Mouse (Mus musculus): ENCODE results near the gene Cd63. TPM values are rescaled to one million over a fixed set of nuclear protein-coding genes. Genes with fewer than 3 reads are reported as not detected.
A peak's percentile ranks its signal among the peaks of the same experiment; 100 is the strongest.

The Cd63 gene
- polyA plus RNA-seq, 1 experiment from 2014 or later: 1,128 TPM

- WGBS: 78% methylated on average over 7 of the region's 7 CpGs
- H3K4me2 ChIP-seq: no peak overlapping the region
- no peaks in the 10 kb centered on the region for H3K27me3 ChIP-seq
- H3K9ac ChIP-seq: no peak overlapping the region
- ATAC-seq (ENCODE audit: insufficient number of reproducible peaks, low FRiP score, low TSS enrichment, low read depth): no peak
- H3K27ac ChIP-seq: peak overlapping the region; percentile 67
- H3K4me3 ChIP-seq: no peak overlapping the region
- H3K9me3 ChIP-seq: no peaks in the 10 kb centered on the region
- peaks cover 50% of the 10 kb centered on the region for H3K4me1 ChIP-seq
- H3K36me3 ChIP-seq: peaks cover 34% of the 10 kb centered on the region
These were observed 19.2 kb downstream of the Cd63 start for GRCm38 (mm10) chr10:128919966-128920365.

DNA sequence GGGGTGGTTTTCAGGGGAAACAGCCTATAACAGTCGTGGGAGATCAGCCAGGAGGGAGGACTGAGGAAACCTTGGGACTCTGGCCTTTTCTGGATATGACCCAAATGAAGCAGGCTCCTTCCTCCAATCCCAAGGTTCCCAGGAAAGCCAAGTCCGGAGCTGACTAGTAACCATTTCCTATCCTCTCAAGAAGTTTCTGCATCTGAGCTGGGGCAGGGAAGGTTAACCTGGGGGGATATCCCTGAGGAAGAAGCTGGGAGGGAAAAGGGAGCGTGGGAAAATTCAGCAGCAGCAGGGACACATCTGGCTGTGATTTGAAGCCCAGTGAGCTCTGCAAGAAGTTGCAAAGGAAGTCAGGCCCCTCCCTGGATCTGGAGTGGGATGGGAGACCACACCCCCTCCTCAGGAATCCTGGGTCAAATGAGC, 20.0 kb downstream of the Cd63 start:
- Histone ChIP-seq H3K36me3 (peaks cover 26% of the 10 kb centered on the region), H3K27ac (peak overlapping the region; percentile 67), H3K27me3 (no peaks in the 10 kb centered on the region), H3K4me1 (peaks cover 50% of the 10 kb centered on the region), H3K4me3 (no peak overlapping the region), H3K4me2 (peak overlapping the region; percentile 4; the same call in 1 of the 2 replicates), H3K9me3 (no peaks in the 10 kb centered on the region), H3K9ac (no peak overlapping the region)
- 26% methylated on average over 3 of the region's 3 CpGs for WGBS
- ATAC-seq (ENCODE audit: insufficient number of reproducible peaks, low FRiP score, low TSS enrichment, low read depth): no peak

GRCm38 (mm10) chr10:128921251-128921650, 20.5 kb downstream of the Cd63 start:
- no peaks in the 10 kb centered on the region for H3K9me3 ChIP-seq
- ATAC-seq (ENCODE audit: insufficient number of reproducible peaks, low FRiP score, low TSS enrichment, low read depth): no peak
- peaks cover 22% of the 10 kb centered on the region for H3K36me3 ChIP-seq
- no peak overlapping the region for H3K9ac ChIP-seq
- WGBS: 57% methylated on average over 1 of the region's 1 CpGs
- no peak overlapping the region for H3K4me3 ChIP-seq
- H3K4me1 ChIP-seq: peaks cover 50% of the 10 kb centered on the region
- no peak overlapping the region for H3K4me2 ChIP-seq
- no peaks in the 10 kb centered on the region for H3K27me3 ChIP-seq
- peak overlapping the region; percentile 67 for H3K27ac ChIP-seq

DNA sequence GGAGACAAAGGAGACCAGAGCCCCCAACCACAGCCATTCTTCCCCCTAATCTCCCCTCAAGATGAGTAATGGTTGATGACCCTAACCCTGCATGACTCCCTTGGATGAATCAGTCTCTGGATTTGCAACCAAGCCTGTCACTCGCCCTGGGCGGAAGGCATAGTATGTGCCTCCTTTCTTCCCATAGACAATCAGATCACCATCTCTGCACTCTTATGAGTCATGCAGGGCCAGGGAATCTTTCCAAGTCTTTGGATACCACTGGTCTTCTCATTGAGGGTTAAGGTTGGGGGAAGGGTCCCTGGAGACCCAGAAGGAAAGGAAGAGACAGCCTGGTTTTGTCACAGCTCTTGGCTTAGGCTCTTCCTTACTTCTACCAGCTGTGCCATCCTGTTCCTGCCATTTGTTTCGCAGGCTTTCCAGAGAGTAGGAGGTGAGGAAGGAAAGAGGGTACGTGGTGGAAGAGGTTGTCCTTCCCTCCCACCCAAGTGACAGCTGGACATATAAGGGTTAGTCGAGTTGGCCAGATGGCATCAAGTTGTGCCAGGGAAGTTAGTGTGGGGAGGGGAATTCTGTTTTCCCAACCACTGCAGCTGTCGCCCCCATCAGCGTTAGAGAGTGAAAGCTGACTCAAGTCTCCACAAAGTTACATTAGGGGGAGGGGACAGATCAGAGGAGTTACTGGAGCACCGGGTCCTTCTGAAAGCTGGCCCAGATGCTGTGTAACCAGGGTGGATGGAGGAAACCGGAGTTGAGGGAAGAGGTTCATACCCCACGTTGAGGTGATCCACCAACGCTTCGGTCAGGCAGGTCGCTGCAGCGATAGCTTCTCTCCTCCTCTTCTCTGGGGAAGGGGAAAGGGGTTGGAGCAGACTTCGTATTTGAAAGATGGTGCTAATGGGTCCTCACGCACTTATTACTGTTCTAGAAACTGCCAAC, 21.4 kb downstream of the Cd63 start:
- WGBS: 72% methylated on average over 16 of the region's 16 CpGs
- Histone ChIP-seq H3K9ac (peak overlapping the region; percentile 66; the same call in 1 of the 2 replicates), H3K27ac (peak overlapping the region; percentile 95), H3K36me3 (peaks cover 13% of the 10 kb centered on the region), H3K27me3 (no peaks in the 10 kb centered on the region), H3K4me1 (peaks cover 50% of the 10 kb centered on the region), H3K4me2 (peak overlapping the region; percentile 71), H3K4me3 (peak overlapping the region; percentile 70), H3K9me3 (no peaks in the 10 kb centered on the region)
- ATAC-seq (ENCODE audit: insufficient number of reproducible peaks, low FRiP score, low TSS enrichment, low read depth): no peak; the same call in 1 of the 2 replicates

DNA sequence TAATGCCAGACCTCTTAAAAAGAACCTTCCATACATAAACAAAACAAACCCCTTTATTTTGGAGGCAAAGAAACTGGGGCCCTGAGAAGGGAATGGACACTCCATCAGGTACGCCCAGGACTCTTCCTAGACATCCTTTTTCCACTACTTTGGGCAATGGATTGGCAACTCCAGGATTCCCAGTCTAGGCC, 21.9 kb downstream of the Cd63 start, which contains the start of gene Rdh5:
Gene Rdh5, minus strand, starts transcription at position 67 of the 191 bp plus-strand sequence.
- peaks cover 8% of the 10 kb centered on the region for H3K36me3 ChIP-seq
- peak within 1 kb of the TSS; percentile 71 for H3K4me2 ChIP-seq
- H3K9ac ChIP-seq: peak within 1 kb of the TSS; percentile 66
- ATAC-seq (ENCODE audit: insufficient number of reproducible peaks, low FRiP score, low TSS enrichment, low read depth): no peak
- no peaks in the 10 kb centered on the region for H3K27me3 ChIP-seq
- no peaks in the 10 kb centered on the region for H3K9me3 ChIP-seq
- peak within 1 kb of the TSS; percentile 70 for H3K4me3 ChIP-seq
- peak within 1 kb of the TSS; percentile 95 for H3K27ac ChIP-seq
- peaks cover 50% of the 10 kb centered on the region for H3K4me1 ChIP-seq
- WGBS: 15% methylated on average over 1 of the region's 1 CpGs

- Histone ChIP-seq H3K36me3 (peaks cover 3% of the 10 kb centered on the region; the same call in 1 of the 2 replicates), H3K27ac (peak overlapping the region; percentile 95), H3K9ac (peak overlapping the region; percentile 66), H3K4me2 (peak overlapping the region; percentile 71), H3K4me1 (peaks cover 50% of the 10 kb centered on the region), H3K4me3 (peak overlapping the region; percentile 70), H3K27me3 (no peaks in the 10 kb centered on the region), H3K9me3 (no peaks in the 10 kb centered on the region)
- WGBS: under 1% methylated on average over 42 of the region's 42 CpGs
- peak; percentile 87 for ATAC-seq (ENCODE audit: insufficient number of reproducible peaks, low FRiP score, low TSS enrichment, low read depth)
These were observed 22.4 kb downstream of the Cd63 start for GRCm38 (mm10) chr10:128923013-128923691.

- H3K9me3 ChIP-seq: no peaks in the 10 kb centered on the region
- H3K4me3 ChIP-seq: peak within 1 kb of the TSS; percentile 70
- no peaks in the 10 kb centered on the region for H3K27me3 ChIP-seq
- H3K36me3 ChIP-seq: no peaks in the 10 kb centered on the region; the same call in 1 of the 2 replicates
- H3K4me1 ChIP-seq: peaks cover 49% of the 10 kb centered on the region
- peak within 1 kb of the TSS; percentile 71 for H3K4me2 ChIP-seq
- H3K27ac ChIP-seq: peak within 1 kb of the TSS; percentile 95
- peak within 1 kb of the TSS; percentile 66 for H3K9ac ChIP-seq
- 64% methylated on average over 9 of the region's 9 CpGs for WGBS
- ATAC-seq (ENCODE audit: insufficient number of reproducible peaks, low FRiP score, low TSS enrichment, low read depth): no peak
These were observed 23.1 kb downstream of the Cd63 start, which contains the start of gene Bloc1s1 for GRCm38 (mm10) chr10:128923935-128924334. Gene Bloc1s1 (minus strand): TSS chr10:128924035.

DNA sequence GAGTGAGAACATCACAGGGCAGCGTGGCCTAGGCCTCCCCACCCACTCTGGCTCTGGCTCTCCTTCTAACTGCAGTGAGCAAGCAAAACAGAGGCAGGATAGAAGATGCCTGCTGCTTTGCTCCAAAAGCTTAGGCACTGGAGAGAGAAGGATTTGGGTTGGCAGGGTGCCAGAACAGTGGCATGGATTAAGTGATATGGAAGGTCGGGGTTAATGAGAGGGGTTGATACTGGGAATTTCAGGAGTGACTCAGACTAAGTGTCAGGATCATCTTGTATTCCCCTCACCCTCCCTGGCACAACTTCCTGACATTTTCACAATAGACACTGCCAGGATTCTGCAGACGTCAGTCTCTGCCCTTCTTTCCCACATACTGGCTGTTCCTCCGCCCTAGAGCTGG, 27.6 kb downstream of the Cd63 start:
- no peak overlapping the region for H3K4me3 ChIP-seq
- no peak overlapping the region for H3K27ac ChIP-seq
- no peaks in the 10 kb centered on the region for H3K36me3 ChIP-seq
- 43% methylated on average over 4 of the region's 4 CpGs for WGBS
- no peak for ATAC-seq (ENCODE audit: insufficient number of reproducible peaks, low FRiP score, low TSS enrichment, low read depth)
- peaks cover 10% of the 10 kb centered on the region for H3K4me1 ChIP-seq
- H3K9ac ChIP-seq: no peak overlapping the region
- peaks cover 27% of the 10 kb centered on the region for H3K27me3 ChIP-seq
- no peak overlapping the region for H3K4me2 ChIP-seq
- H3K9me3 ChIP-seq: no peaks in the 10 kb centered on the region

DNA sequence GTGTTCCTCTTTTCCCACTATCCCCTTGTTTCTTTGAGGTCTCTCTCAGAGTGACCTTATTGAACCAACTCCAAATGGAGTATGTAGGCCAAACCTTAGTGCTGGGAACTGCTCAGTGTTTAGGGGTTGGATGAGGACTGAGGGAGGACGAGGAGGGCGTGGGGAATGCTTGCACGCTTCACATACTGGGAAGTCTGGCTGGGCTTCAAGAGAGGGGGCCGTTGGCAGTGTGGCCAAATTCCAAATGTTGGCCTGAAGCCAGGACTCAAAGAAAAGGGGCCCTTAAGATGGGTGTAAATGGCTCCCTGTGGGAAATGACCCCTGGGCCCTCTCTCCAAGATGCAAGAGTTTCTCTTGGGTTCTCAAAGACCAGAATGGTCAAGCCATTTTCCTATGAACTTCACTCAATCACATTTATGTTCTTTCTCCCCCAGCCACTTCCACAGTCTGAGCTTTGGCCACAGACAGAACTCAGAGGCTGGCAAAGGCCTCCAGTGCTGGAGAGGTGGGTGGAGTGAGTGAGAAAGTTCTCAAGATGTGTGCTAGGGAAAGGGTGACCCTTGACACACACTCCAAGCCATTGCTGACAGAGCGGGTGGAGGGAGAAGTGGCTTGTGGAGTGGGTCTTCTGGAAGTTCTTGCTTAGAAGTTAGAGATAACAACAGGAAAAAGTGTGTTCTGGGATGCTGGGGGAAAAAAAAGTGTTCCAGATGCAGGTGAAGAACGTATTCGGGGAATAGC, 29.0 kb downstream of the Cd63 start:
- no peaks in the 10 kb centered on the region for H3K9me3 ChIP-seq
- H3K9ac ChIP-seq: no peak overlapping the region
- ATAC-seq (ENCODE audit: insufficient number of reproducible peaks, low FRiP score, low TSS enrichment, low read depth): no peak
- no peaks in the 10 kb centered on the region for H3K36me3 ChIP-seq
- peaks cover 41% of the 10 kb centered on the region for H3K27me3 ChIP-seq
- no peak overlapping the region for H3K4me2 ChIP-seq
- H3K4me3 ChIP-seq: no peak overlapping the region
- 57% methylated on average over 7 of the region's 7 CpGs for WGBS
- H3K27ac ChIP-seq: no peak overlapping the region
- H3K4me1 ChIP-seq: peaks cover 15% of the 10 kb centered on the region

DNA sequence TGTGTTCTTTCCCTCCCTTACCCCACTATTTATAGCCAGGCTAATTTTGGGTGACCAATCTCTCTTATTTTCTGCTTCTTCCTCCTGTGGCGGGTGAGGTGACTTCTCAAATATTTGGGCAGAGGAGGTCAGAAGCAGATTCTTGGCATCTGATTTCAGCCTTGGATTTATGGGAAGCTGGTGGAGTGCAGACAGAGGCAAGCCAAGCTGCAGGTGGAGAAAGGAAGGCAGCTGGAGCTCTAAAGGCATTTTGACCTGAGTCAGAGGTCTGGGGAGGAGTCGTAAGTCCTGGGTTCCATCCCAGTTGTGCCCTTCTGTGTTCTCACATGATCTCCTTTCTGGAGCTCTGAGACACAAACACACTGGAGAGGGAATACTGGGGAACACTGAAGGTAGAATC, 30.7 kb downstream of the Cd63 start:
- H3K9ac ChIP-seq: no peak overlapping the region
- H3K4me1 ChIP-seq: peaks cover 15% of the 10 kb centered on the region
- peaks cover 58% of the 10 kb centered on the region for H3K27me3 ChIP-seq
- ATAC-seq (ENCODE audit: insufficient number of reproducible peaks, low FRiP score, low TSS enrichment, low read depth): no peak
- no peak overlapping the region for H3K27ac ChIP-seq
- no peak overlapping the region for H3K4me3 ChIP-seq
- H3K9me3 ChIP-seq: no peaks in the 10 kb centered on the region
- 38% methylated on average over 2 of the region's 2 CpGs for WGBS
- H3K36me3 ChIP-seq: no peaks in the 10 kb centered on the region
- H3K4me2 ChIP-seq: no peak overlapping the region

- H3K27me3 ChIP-seq: peaks cover 59% of the 10 kb centered on the region
- peaks cover 20% of the 10 kb centered on the region for H3K4me1 ChIP-seq
- no peaks in the 10 kb centered on the region for H3K9me3 ChIP-seq
- peak within 1 kb of the TSS; percentile 45 for H3K4me3 ChIP-seq
- H3K4me2 ChIP-seq: peak within 1 kb of the TSS; percentile 78
- H3K27ac ChIP-seq: no peak within 1 kb of the TSS
- ATAC-seq (ENCODE audit: insufficient number of reproducible peaks, low FRiP score, low TSS enrichment, low read depth): no peak
- WGBS: 0% methylated on average over 26 of the region's 26 CpGs
- no peaks in the 10 kb centered on the region for H3K36me3 ChIP-seq
- peak within 1 kb of the TSS; percentile 47 for H3K9ac ChIP-seq
These were observed 32.8 kb downstream of the Cd63 start, which contains the start of gene Itga7 for GRCm38 (mm10) chr10:128933574-128933973. Gene Itga7 (plus strand): TSS chr10:128933818.
